Mouse (Mus musculus) stomach, postnatal 0 days (tissue): ENCODE results near the gene Foxp1. TPM values are rescaled to one million over a fixed set of nuclear protein-coding genes. Genes with fewer than 3 reads are reported as not detected.

Source experiments
- ATAC-seq: fragments of 200-750 bp; cut with Nextera tagmentation; 2 replicates; pipeline ENCODE4 v1.8.0; 2017; ENCODE audit not compliant: low FRiP score, low TSS enrichment
- DNase-seq: peaks from one replicate; pipeline ENCODE4 v3.0.0-alpha.2; 2016; ENCODE audit warnings: low spot score
- H3K27ac ChIP-seq: fragments of 300-500 bp; sonication (generic); replicated peaks from 2 replicates; pipeline ENCODE4 v1.5.1; 2014; ENCODE audit warnings: mild to moderate bottlenecking, control low read depth
- H3K27me3 ChIP-seq: fragments of 300-500 bp; sonication (generic); 2 replicates; pipeline ENCODE4 v1.6.1; 2014; ENCODE audit warnings: low read length; ENCODE audit not compliant: control insufficient read depth, insufficient read depth
- H3K36me3 ChIP-seq: fragments of 300-500 bp; sonication (generic); 2 replicates; pipeline ENCODE4 v1.6.1; 2014; ENCODE audit warnings: low read length, mixed read lengths; ENCODE audit not compliant: control insufficient read depth, insufficient read depth
- H3K4me1 ChIP-seq: fragments of 300-500 bp; sonication (generic); replicated peaks from 2 replicates; pipeline ENCODE4 v1.6.1; 2014; ENCODE audit warnings: antibody characterized with exemption; ENCODE audit not compliant: control insufficient read depth, insufficient read depth
- H3K4me2 ChIP-seq: fragments of 300-500 bp; sonication (generic); replicated peaks from 2 replicates; pipeline ENCODE4 v1.6.1; 2014; ENCODE audit warnings: low read depth, mild to moderate bottlenecking, control low read depth, moderate library complexity
- H3K4me3 ChIP-seq: fragments of 300-500 bp; sonication (generic); 2 replicates; pipeline ENCODE4 v1.5.1; 2014; ENCODE audit warnings: low read depth, low read length, control low read depth
- H3K9ac ChIP-seq: fragments of 300-500 bp; sonication (generic); 2 replicates; pipeline ENCODE4 v1.6.1; 2014; ENCODE audit warnings: mild to moderate bottlenecking, low read length, control low read depth, mixed read lengths
- H3K9me3 ChIP-seq: fragments of 300-500 bp; sonication (generic); 2 replicates; pipeline ENCODE4 v1.6.1; 2016; ENCODE audit warnings: low read length; ENCODE audit not compliant: control insufficient read depth
- CTCF ChIP-seq: IDR thresholded peaks from 2 replicates; pipeline ENCODE4 v1.5.1; 2016; ENCODE audit warnings: antibody characterized with exemption, low read depth, mild to moderate bottlenecking, moderate library complexity
- EP300 ChIP-seq: optimal IDR thresholded peaks from 2 replicates; pipeline ENCODE3; 2016; ENCODE audit warnings: antibody characterized with exemption
- WGBS: fragments of 180-500 bp; shearing (Covaris S2); extraction: QIAGEN DNeasy Blood & Tissue Kit; methylation state at CpG from one replicate; pipeline ENCODE4 v1.1.7; 2014; 5-methylcytosine and 5-hydroxymethylcytosine counted together
- polyA plus RNA-seq: library from polyadenylated mRNA; unstranded; fragments of >200 nt; fragmentation: Nextera tagmentation; extraction: Ambion mirVana; gene quantifications from 2 replicates; pipeline ENCODE4 v1.2.1, GENCODE M21; 2015

The Foxp1 gene
- polyA plus RNA-seq, 1 experiment from 2014 or later = 68.9 TPM

GRCm38 (mm10) chr6:98985452-98985851 is 537.1 kb downstream of the Foxp1 start:
- Histone ChIP-seq H3K27ac (no peak overlapping the region), H3K4me1 (no peaks in the 10 kb centered on the region; the same call in 1 of the 2 replicates), H3K36me3 (peaks cover 3% of the 10 kb centered on the region; the same call in 1 of the 2 replicates), H3K9me3 (no peaks in the 10 kb centered on the region), H3K4me3 (no peak overlapping the region), H3K9ac (no peak overlapping the region), H3K4me2 (no peak overlapping the region), H3K27me3 (no peaks in the 10 kb centered on the region)
- DNase-seq (no peak), ATAC-seq (no peak)
- WGBS = 74% methylated on average over 2 of the region's 2 CpGs
- no peak for TF ChIP-seq EP300
- no peak for TF ChIP-seq CTCF

- DNase-seq (no peak), ATAC-seq (no peak)
- 65% methylated on average over 6 of the region's 6 CpGs for WGBS
Measured at GRCm38 (mm10) chr6:98984626-98985025, 537.9 kb downstream of the Foxp1 start.

GRCm38 (mm10) chr6:98984026-98984425 is 538.5 kb downstream of the Foxp1 start:
- DNase-seq = no peak
- TF ChIP-seq EP300 (no peak), CTCF (no peak)
- Histone ChIP-seq H3K9ac (no peak overlapping the region), H3K4me1 (no peaks in the 10 kb centered on the region; the same call in 1 of the 2 replicates), H3K4me3 (no peak overlapping the region), H3K27me3 (no peaks in the 10 kb centered on the region), H3K9me3 (no peaks in the 10 kb centered on the region), H3K36me3 (no peaks in the 10 kb centered on the region), H3K27ac (no peak overlapping the region), H3K4me2 (no peak overlapping the region)
- WGBS = 68% methylated on average over 2 of the region's 2 CpGs
- ATAC-seq = no peak

More at GRCm38 (mm10) chr6:98984626-98985025, 537.9 kb downstream of the Foxp1 start:
- Histone ChIP-seq H3K4me3 (no peak overlapping the region), H3K36me3 (peaks cover 3% of the 10 kb centered on the region; the same call in 1 of the 2 replicates), H3K27me3 (no peaks in the 10 kb centered on the region), H3K4me1 (no peaks in the 10 kb centered on the region; the same call in 1 of the 2 replicates), H3K9me3 (no peaks in the 10 kb centered on the region), H3K9ac (no peak overlapping the region), H3K27ac (no peak overlapping the region), H3K4me2 (no peak overlapping the region)
- TF ChIP-seq EP300 (no peak), CTCF (no peak)

- Histone ChIP-seq H3K9ac (no peak overlapping the region), H3K4me3 (no peak overlapping the region), H3K27me3 (no peaks in the 10 kb centered on the region), H3K9me3 (no peaks in the 10 kb centered on the region), H3K27ac (no peak overlapping the region), H3K4me2 (no peak overlapping the region), H3K36me3 (no peaks in the 10 kb centered on the region), H3K4me1 (no peaks in the 10 kb centered on the region; the same call in 1 of the 2 replicates)
- no peak for DNase-seq
- no peak for ATAC-seq
- 79% methylated on average over 3 of the region's 3 CpGs for WGBS
- TF ChIP-seq CTCF = no peak
- no peak for TF ChIP-seq EP300
Measured at GRCm38 (mm10) chr6:98983311-98983838, 539.1 kb downstream of the Foxp1 start.

- H3K9ac ChIP-seq = no peak overlapping the region
- H3K27me3 ChIP-seq = no peaks in the 10 kb centered on the region
- ATAC-seq (no peak), DNase-seq (no peak)
- TF ChIP-seq CTCF (no peak), EP300 (no peak)
- H3K4me3 ChIP-seq = no peak overlapping the region
- H3K27ac ChIP-seq = no peak overlapping the region
- 81% methylated on average over 6 of the region's 6 CpGs for WGBS
- no peak overlapping the region for H3K4me2 ChIP-seq
- no peaks in the 10 kb centered on the region for H3K4me1 ChIP-seq
- peaks cover 12% of the 10 kb centered on the region for H3K36me3 ChIP-seq
- H3K9me3 ChIP-seq = no peaks in the 10 kb centered on the region
Measured at GRCm38 (mm10) chr6:98981265-98981664, 541.3 kb downstream of the Foxp1 start.

- Histone ChIP-seq H3K9ac (no peak overlapping the region), H3K36me3 (peaks cover 15% of the 10 kb centered on the region), H3K4me3 (no peak overlapping the region), H3K27ac (no peak overlapping the region), H3K4me1 (no peaks in the 10 kb centered on the region), H3K4me2 (no peak overlapping the region), H3K9me3 (no peaks in the 10 kb centered on the region), H3K27me3 (no peaks in the 10 kb centered on the region)
- 74% methylated on average over 7 of the region's 7 CpGs for WGBS
- TF ChIP-seq EP300 = no peak
- TF ChIP-seq CTCF = no peak
- ATAC-seq (no peak), DNase-seq (no peak)
Measured at GRCm38 (mm10) chr6:98980432-98980831, 542.1 kb downstream of the Foxp1 start.
